In genomic region chr6:143084314-143085025, GRCm38 (mm10) we compare ENCODE assay signal across 21 mouse cellular contexts. TPM values are rescaled to one million over a fixed set of nuclear protein-coding genes. Genes with fewer than 3 reads are reported as not detected.
DNase-seq lines count a peak whose midpoint lies in the region; ATAC-seq and TF ChIP-seq lines count a peak whose summit lies in the region.
"Had no signal": no experiment of that assay in that cellular context is flagged by ENCODE, and none has a peak within 500 bp of the region (broad histone marks: within the 10 kb centered on the region; RNA-seq: fewer than 3 reads in every experiment).

No protein-coding gene starts in this region.

- peaks cover 75% of the 10 kb centered on the region for H3K36me3 ChIP-seq in hindbrain, embryonic 12.5 days
- H3K36me3 ChIP-seq in midbrain, embryonic 14.5 days (ENCODE audit: control insufficient read depth, insufficient read depth, low read length) = peaks cover 82% of the 10 kb centered on the region

- intact Hi-C loops in left cerebral cortex, postnatal 25 days (cut with DNase I) = no loop called here

- H3K27ac ChIP-seq in cerebellum, adult 2 months (ENCODE audit: insufficient read depth, low read length) = no peak overlapping the region
- H3K27ac ChIP-seq in hindbrain, embryonic 12.5 days = no peak overlapping the region
- H3K27ac ChIP-seq in midbrain, embryonic 14.5 days (replicated peaks; ENCODE audit: low read depth, low read length) = no peak overlapping the region
- H3K27ac ChIP-seq: hindbrain, embryonic 14.5 days; intestine, embryonic 15.5 days; kidney, postnatal 0 days; layer of hippocampus, adult 2 months; stomach, embryonic 15.5 days had no signal

- H3K4me1 ChIP-seq in cerebellum, adult 2 months (ENCODE audit: control insufficient read depth, insufficient read depth, low read length) = no peaks in the 10 kb centered on the region; the same call in 1 of the 2 replicates
- H3K4me1 ChIP-seq in hindbrain, embryonic 12.5 days = no peaks in the 10 kb centered on the region
- H3K4me1 ChIP-seq in midbrain, embryonic 14.5 days (ENCODE audit: control insufficient read depth, insufficient read depth, low read length) = no peaks in the 10 kb centered on the region
- H3K4me1 ChIP-seq: intestine, embryonic 15.5 days; stomach, embryonic 15.5 days had no signal

- TF ChIP-seq POLR2A in cerebellum, adult 2 months (IDR thresholded peaks at IDR 0.05; ENCODE audit: borderline replicate concordance, insufficient read depth, low read length) = no peak

- no peak for TF ChIP-seq CTCF in cerebellum, adult 2 months (IDR thresholded peaks at IDR 0.05; ENCODE audit: borderline replicate concordance, insufficient read depth, low read depth, low read length)

- H3K4me2 ChIP-seq in hindbrain, embryonic 12.5 days (replicated peaks) = no peak overlapping the region
- H3K4me2 ChIP-seq in midbrain, embryonic 14.5 days (ENCODE audit: low read length) = no peak overlapping the region
- H3K4me2 ChIP-seq: hindbrain, embryonic 14.5 days; intestine, embryonic 15.5 days; liver, embryonic 11.5 days; lung, embryonic 14.5 days; stomach, embryonic 15.5 days had no signal

- peak; percentile 54; the same call in 1 of the 2 replicates for ATAC-seq in cerebellum, adult (ENCODE audit: insufficient number of reproducible peaks, low FRiP score, low TSS enrichment)
- peak; percentile 72 for ATAC-seq in granulocyte monocyte progenitor cell, adult 5-6 weeks (replicated peaks; ENCODE audit: poor library complexity, severe bottlenecking)
- ATAC-seq in hindbrain, embryonic 12.5 days (ENCODE audit: low FRiP score) = no peak
- ATAC-seq in midbrain, embryonic 14.5 days (ENCODE audit: low FRiP score, low TSS enrichment) = no peak
- ATAC-seq: forebrain, embryonic 14.5 days; intestine, embryonic 15.5 days; midbrain, embryonic 16.5 days had no signal

- no peak overlapping the region for H3K9ac ChIP-seq in hindbrain, embryonic 12.5 days
- H3K9ac ChIP-seq in midbrain, embryonic 14.5 days (replicated peaks; ENCODE audit: low read length) = no peak overlapping the region
- H3K9ac ChIP-seq: hindbrain, embryonic 14.5 days; intestine, embryonic 15.5 days; lung, embryonic 14.5 days; stomach, embryonic 15.5 days had no signal

- H3K27me3 ChIP-seq in cerebellum, adult 2 months (ENCODE audit: control insufficient read depth, insufficient read depth, low read length) = no peaks in the 10 kb centered on the region
- no peaks in the 10 kb centered on the region for H3K27me3 ChIP-seq in hindbrain, embryonic 12.5 days
- H3K27me3 ChIP-seq in midbrain, embryonic 14.5 days (ENCODE audit: control insufficient read depth, insufficient read depth, low read length) = no peaks in the 10 kb centered on the region
- H3K27me3 ChIP-seq: intestine, embryonic 15.5 days; stomach, embryonic 15.5 days had no signal

- no peaks in the 10 kb centered on the region for H3K9me3 ChIP-seq in hindbrain, embryonic 12.5 days (replicated peaks)
- no peaks in the 10 kb centered on the region for H3K9me3 ChIP-seq in midbrain, embryonic 14.5 days (ENCODE audit: control insufficient read depth, low read length)
- H3K9me3 ChIP-seq: intestine, embryonic 15.5 days; stomach, embryonic 15.5 days had no signal

- DNase-seq in cerebellum, postnatal 4 days (ENCODE audit: low spot score in 2 of 2) = no peak
- DNase-seq in 416B (ENCODE audit: low read depth) = peak; percentile 53
- peak; percentile 31 to 70 for DNase-seq in cerebellum, adult 2 months
- no peak for DNase-seq in left cerebral cortex, postnatal 25 days (ENCODE audit: low spot score in 2 of 2)
- no peak for DNase-seq in midbrain, embryonic 14.5 days
- DNase-seq: B cell, adult 2 months; left cerebral cortex, postnatal 4 days; lung, embryonic 14.5 days; right cerebral cortex, adult 18-20 months had no signal

- 63% methylated on average over 2 of the region's 2 CpGs for WGBS in cerebellum, adult 2 months
- WGBS in hindbrain, embryonic 12.5 days = 98% methylated on average over 2 of the region's 2 CpGs
- WGBS in midbrain, embryonic 14.5 days = 92% methylated on average over 2 of the region's 2 CpGs

- H3K4me3 ChIP-seq in cerebellum, adult 2 months (replicated peaks; ENCODE audit: insufficient read depth, low read depth, low read length) = no peak overlapping the region
- no peak overlapping the region for H3K4me3 ChIP-seq in hindbrain, embryonic 12.5 days
- H3K4me3 ChIP-seq in midbrain, embryonic 14.5 days (replicated peaks; ENCODE audit: low read depth, low read length) = no peak overlapping the region
- H3K4me3 ChIP-seq: erythroblast, embryonic 14.5 days; intestine, embryonic 15.5 days; layer of hippocampus, adult 2 months; stomach, embryonic 15.5 days had no signal

RNA-seq across cellular contexts. Expression of gene C2cd5, which starts 15.5 kb away (rescaled TPM):
- polyA plus RNA-seq in cerebellum, adult 2 months (2012; rRNA removed) = 84.7 and 91.7 TPM in 2 replicates
- total RNA-seq in granulocyte monocyte progenitor cell, adult 5-6 weeks (2014; fragmentation: Nextera tagmentation) = 80.3 and 105 TPM in 2 replicates
- 50.8 and 51.8 TPM in 2 replicates for total RNA-seq in granulocyte monocyte progenitor cell, adult 5-6 weeks (2017)
- total RNA-seq in left cerebral cortex, postnatal 25 days (2021) = 100 to 1,000 TPM in 1 of 2 experiments, 10 to 100 TPM in 1; 79.8 to 102 TPM
- 51.0 and 52.6 TPM in 2 replicates for polyA plus RNA-seq in hindbrain, embryonic 12.5 days (2016; fragmentation: Nextera tagmentation; extraction: Ambion mirVana)
- 34.4 and 42.8 TPM in 2 replicates for polyA plus RNA-seq in midbrain, embryonic 14.5 days (2014; fragmentation: Nextera tagmentation; extraction: Ambion mirVana)

Comparison
In these comparisons a context has a peak if more than half of its experiments do, and no peak if none do; other contexts are left out.
1. DNase-seq: peak in 416B (single experiment) and cerebellum, adult 2 months (2 of 2); none in cerebellum, postnatal 4 days (0 of 2), left cerebral cortex, postnatal 25 days (0 of 2) and midbrain, embryonic 14.5 days (single experiment).
2. ATAC-seq: peak in cerebellum, adult (single experiment) and granulocyte monocyte progenitor cell, adult 5-6 weeks (single experiment); none in hindbrain, embryonic 12.5 days (single experiment) and midbrain, embryonic 14.5 days (single experiment).